Mouse (Mus musculus): ENCODE results near the gene Cep112. TPM values are rescaled to one million over a fixed set of nuclear protein-coding genes. Genes with fewer than 3 reads are reported as not detected.
"Not testable (repeated sequence)": the region's sequence is repeated elsewhere in the genome, so short reads cannot be mapped to it uniquely, and the experiment has no call there.

Cep112 gene
- polyA plus RNA-seq, 1 experiment, result 1.3 TPM

DNA sequence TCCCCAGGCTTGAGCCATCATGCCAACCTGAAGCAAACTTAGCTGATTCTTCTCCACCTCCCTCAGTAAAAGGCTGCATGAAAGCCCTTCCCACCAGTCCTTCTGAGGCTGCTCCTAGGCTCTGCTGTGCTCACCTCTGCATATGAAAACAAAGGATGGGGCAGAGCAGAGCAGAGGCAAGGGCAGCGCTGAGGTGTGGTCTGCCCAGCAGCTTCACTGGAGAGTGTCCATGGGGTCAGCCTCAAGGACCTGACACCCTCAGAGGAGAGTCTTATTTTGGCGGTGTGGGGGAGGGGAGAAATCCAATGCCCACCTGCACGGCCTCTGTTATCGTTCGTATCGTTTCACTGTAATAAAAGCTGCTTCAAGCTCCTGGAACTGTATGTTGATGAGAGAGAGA, 432.3 kb downstream of the Cep112 start:
- DNase-seq, result no peak
- TF ChIP-seq CTCF (IDR thresholded peaks at IDR 0.05; ENCODE audit: borderline replicate concordance, insufficient read depth, low read depth, low read length) (no peak), POLR2A (IDR thresholded peaks at IDR 0.05; ENCODE audit: borderline replicate concordance, insufficient read depth, low read length) (no peak)
- H3K4me3 ChIP-seq (replicated peaks; ENCODE audit: insufficient read depth, low read depth, low read length), result no peak overlapping the region
- H3K27me3 ChIP-seq (ENCODE audit: control insufficient read depth, insufficient read depth, low read length), result no peaks in the 10 kb centered on the region
- H3K27ac ChIP-seq (ENCODE audit: insufficient read depth, low read length), result no peak overlapping the region
- peaks cover 10% of the 10 kb centered on the region for H3K4me1 ChIP-seq (ENCODE audit: control insufficient read depth, insufficient read depth, low read length)
- WGBS, result 67% methylated on average over 6 of the region's 6 CpGs

DNA sequence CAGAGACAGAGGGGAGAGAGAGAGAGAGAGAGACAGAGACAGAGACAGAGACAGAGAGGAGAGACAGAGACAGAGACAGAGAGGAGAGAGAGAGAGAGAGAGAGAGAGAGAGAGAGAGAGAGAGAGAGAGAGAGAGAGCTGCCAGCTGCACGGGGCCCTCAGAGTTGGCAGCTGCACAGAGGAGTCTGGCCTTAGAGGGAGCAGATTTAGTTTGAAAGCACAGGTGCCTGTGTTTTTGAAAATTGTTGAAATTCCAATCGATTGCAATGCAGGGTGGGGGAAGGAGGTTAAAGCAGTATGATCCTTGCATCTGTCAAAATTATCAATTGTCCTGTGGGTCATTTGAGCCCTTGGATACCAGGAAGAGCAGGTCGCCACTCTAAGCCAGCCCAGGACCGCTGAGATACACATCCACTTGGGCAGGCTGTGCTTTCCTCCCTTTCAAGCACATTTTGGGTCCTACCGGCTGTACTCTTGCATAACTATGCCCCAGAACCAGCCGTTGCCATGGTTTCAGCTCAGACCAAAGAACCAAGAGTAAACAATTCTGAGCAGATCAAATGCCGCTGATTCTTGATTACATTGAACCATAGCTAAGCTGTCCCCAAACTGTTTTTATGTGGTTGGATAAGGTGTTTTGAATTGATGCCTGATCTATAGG, 432.8 kb downstream of the Cep112 start:
- 28% methylated on average over 7 of the region's 7 CpGs for WGBS
- H3K27ac ChIP-seq (ENCODE audit: insufficient read depth, low read length), result no peak overlapping the region
- H3K27me3 ChIP-seq (ENCODE audit: control insufficient read depth, insufficient read depth, low read length), result no peaks in the 10 kb centered on the region
- TF ChIP-seq POLR2A (IDR thresholded peaks at IDR 0.05; ENCODE audit: borderline replicate concordance, insufficient read depth, low read length) (no peak), CTCF (IDR thresholded peaks at IDR 0.05; ENCODE audit: borderline replicate concordance, insufficient read depth, low read depth, low read length) (no peak)
- H3K4me3 ChIP-seq (replicated peaks; ENCODE audit: insufficient read depth, low read depth, low read length), result no peak overlapping the region
- H3K4me1 ChIP-seq (ENCODE audit: control insufficient read depth, insufficient read depth, low read length), result peaks cover 10% of the 10 kb centered on the region
- DNase-seq, result peak in 1 of 2 experiments; percentile 14

DNA sequence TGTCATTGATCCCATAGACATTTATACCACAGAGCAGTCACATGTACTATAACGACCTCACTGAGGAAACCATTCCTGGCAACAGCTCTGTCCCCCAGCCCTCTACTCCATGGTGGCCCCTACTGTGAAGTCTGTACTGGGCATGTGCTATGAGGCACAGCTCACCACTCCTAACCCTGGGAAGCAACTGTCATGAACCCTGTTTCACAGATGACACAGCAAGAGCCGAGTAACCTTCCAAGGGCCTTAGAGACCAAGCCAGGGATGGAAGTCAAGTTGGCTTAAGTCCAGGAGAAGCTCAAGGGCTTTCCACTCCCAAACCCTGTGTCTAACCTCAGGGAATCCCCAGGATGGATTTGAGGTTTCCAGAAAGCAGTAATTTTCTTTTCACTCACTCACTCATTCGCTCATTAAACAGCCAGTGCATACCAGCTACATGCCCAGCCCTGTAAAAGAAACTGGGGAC, 433.4 kb downstream of the Cep112 start:
- Histone ChIP-seq H3K27me3 (ENCODE audit: control insufficient read depth, insufficient read depth, low read length) (no peaks in the 10 kb centered on the region), H3K4me3 (replicated peaks; ENCODE audit: insufficient read depth, low read depth, low read length) (no peak overlapping the region), H3K27ac (ENCODE audit: insufficient read depth, low read length) (no peak overlapping the region), H3K4me1 (ENCODE audit: control insufficient read depth, insufficient read depth, low read length) (peaks cover 10% of the 10 kb centered on the region)
- TF ChIP-seq POLR2A (IDR thresholded peaks at IDR 0.05; ENCODE audit: borderline replicate concordance, insufficient read depth, low read length) (no peak), CTCF (IDR thresholded peaks at IDR 0.05; ENCODE audit: borderline replicate concordance, insufficient read depth, low read depth, low read length) (no peak)
- 52% methylated on average over 3 of the region's 3 CpGs for WGBS
- DNase-seq, result peak in 1 of 2 experiments; percentile 9

DNA sequence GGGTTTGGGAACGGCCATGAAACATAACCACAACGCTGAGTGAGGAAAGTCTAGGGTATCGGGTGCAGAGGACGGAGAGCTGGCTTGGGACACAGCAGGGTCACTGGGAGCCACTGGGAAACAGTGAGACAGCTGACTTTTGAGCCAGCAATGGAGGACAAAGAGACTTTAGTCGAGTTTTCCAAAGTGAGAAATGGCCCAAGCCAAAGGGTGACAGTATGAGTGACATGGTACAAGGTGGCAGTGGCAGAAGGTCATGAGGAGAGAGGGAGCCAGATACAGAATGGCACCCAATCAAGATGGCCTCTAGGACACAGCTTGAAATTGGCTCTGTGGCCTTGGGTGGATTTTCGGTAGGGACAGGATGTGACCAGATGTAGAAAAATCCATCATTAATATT, 433.9 kb downstream of the Cep112 start:
- WGBS, result 58% methylated on average over 6 of the region's 6 CpGs
- no peak for TF ChIP-seq CTCF (IDR thresholded peaks at IDR 0.05; ENCODE audit: borderline replicate concordance, insufficient read depth, low read depth, low read length)

DNA sequence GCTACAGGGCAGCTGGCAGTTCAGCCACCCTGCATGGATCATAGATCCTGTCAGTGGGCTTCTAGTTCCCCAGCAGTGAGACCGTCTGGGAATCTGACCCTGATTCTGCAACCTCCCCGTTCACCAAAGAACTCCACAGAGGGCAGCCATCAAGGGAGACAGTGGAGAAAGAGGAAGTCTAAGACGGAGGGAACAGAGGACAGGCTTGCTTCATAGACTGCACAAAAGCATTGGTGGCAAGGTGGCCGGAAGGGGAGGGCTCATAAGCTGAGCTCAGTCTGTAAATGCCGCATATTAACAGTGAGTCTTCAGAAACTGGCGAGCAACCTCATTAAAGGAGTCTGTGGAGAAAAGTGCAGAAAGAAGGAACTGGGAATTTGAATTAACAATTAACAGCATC, 437.4 kb downstream of the Cep112 start:
- WGBS, result 75% methylated on average over 6 of the region's 6 CpGs
- TF ChIP-seq POLR2A (IDR thresholded peaks at IDR 0.05; ENCODE audit: borderline replicate concordance, insufficient read depth, low read length) (no peak), CTCF (IDR thresholded peaks at IDR 0.05; ENCODE audit: borderline replicate concordance, insufficient read depth, low read depth, low read length) (no peak)
- H3K27ac ChIP-seq (ENCODE audit: insufficient read depth, low read length), result no peak overlapping the region
- no peak for DNase-seq
- no peak overlapping the region for H3K4me3 ChIP-seq (replicated peaks; ENCODE audit: insufficient read depth, low read depth, low read length)
- H3K27me3 ChIP-seq (ENCODE audit: control insufficient read depth, insufficient read depth, low read length), result no peaks in the 10 kb centered on the region; the same call in 1 of the 2 replicates
- H3K4me1 ChIP-seq (ENCODE audit: control insufficient read depth, insufficient read depth, low read length), result peaks cover 7% of the 10 kb centered on the region; the same call in 1 of the 2 replicates

More for the DNA sequence above, 433.9 kb downstream of the Cep112 start:
- DNase-seq, result no peak
- Histone ChIP-seq H3K27me3 (ENCODE audit: control insufficient read depth, insufficient read depth, low read length) (no peaks in the 10 kb centered on the region), H3K27ac (ENCODE audit: insufficient read depth, low read length) (no peak overlapping the region), H3K4me1 (ENCODE audit: control insufficient read depth, insufficient read depth, low read length) (peaks cover 10% of the 10 kb centered on the region), H3K4me3 (replicated peaks; ENCODE audit: insufficient read depth, low read depth, low read length) (no peak overlapping the region)

DNA sequence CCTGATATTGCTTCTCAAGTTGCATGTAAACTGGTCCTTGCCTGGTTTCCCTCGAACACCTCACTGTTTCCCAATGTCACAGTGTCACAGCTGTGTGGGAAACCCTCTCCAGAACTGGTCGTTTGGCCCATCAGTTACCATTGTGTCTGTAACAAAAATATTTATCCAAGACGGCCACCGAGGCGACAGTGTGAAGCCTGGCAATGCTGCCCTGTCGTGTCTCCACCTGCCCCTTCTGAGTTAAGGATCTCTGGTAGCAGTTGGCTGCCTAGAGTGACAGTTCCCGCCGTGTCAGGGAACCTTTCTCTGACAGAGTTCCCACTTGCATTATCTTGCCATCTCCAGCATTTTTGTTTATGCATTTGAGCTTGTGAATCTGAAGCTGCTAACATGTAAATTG, 440.8 kb downstream of the Cep112 start:
- H3K4me1 ChIP-seq (ENCODE audit: control insufficient read depth, insufficient read depth, low read length), result no peaks in the 10 kb centered on the region
- no peak overlapping the region for H3K27ac ChIP-seq (ENCODE audit: insufficient read depth, low read length)
- TF ChIP-seq CTCF (IDR thresholded peaks at IDR 0.05; ENCODE audit: borderline replicate concordance, insufficient read depth, low read depth, low read length) (no peak), POLR2A (IDR thresholded peaks at IDR 0.05; ENCODE audit: borderline replicate concordance, insufficient read depth, low read length) (no peak)
- no peak for DNase-seq
- no peaks in the 10 kb centered on the region; the same call in 1 of the 2 replicates for H3K27me3 ChIP-seq (ENCODE audit: control insufficient read depth, insufficient read depth, low read length)
- WGBS, result 31% methylated on average over 8 of the region's 8 CpGs
- H3K4me3 ChIP-seq (replicated peaks; ENCODE audit: insufficient read depth, low read depth, low read length), result no peak overlapping the region

DNA sequence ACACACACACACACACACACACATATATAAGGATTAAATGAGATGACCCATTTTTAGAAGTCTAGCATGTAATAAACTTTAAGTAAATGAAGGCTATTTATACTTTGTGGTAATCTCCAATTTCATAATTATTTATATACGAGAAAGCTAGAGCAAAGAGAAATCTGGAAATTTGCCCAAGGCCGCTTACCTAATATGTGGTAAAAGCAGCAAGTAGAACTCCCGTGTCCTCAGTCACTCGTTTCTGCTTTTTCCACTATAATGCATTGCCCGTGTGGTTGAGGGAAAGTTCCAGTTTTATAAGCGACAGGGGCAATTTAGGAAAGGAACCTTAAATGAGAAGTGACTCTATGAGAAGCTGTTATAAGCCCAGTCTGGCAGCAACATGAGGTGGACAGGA, 442.5 kb downstream of the Cep112 start:
- 90% methylated on average over 6 of the region's 6 CpGs for WGBS
- TF ChIP-seq POLR2A (IDR thresholded peaks at IDR 0.05; ENCODE audit: borderline replicate concordance, insufficient read depth, low read length), result no peak
- TF ChIP-seq CTCF (IDR thresholded peaks at IDR 0.05; ENCODE audit: borderline replicate concordance, insufficient read depth, low read depth, low read length), result no peak

DNA sequence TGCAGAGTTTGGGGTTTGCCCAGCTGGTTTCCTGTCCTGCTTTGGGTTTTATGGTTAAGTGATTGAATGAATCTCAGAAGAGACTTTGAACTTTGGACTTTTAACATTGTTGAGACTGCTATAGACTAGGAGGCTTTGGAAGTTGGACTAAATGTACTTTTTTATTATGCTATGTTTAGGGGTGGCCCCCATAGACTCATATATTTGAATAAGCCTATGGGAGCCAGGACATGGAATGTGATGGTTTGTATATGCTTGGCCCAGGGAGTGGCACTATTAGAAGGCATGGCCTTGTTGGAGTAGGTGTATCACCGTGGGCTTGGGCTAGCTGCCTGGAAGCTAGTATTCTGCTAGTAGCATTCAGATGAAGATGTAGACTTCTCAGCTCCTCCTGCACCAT, 446.3 kb downstream of the Cep112 start:
- H3K27me3 ChIP-seq (ENCODE audit: control insufficient read depth, insufficient read depth, low read length); H3K4me3 ChIP-seq (replicated peaks; ENCODE audit: insufficient read depth, low read depth, low read length); DNase-seq; H3K27ac ChIP-seq (ENCODE audit: insufficient read depth, low read length); H3K4me1 ChIP-seq (ENCODE audit: control insufficient read depth, insufficient read depth, low read length): not testable (repeated sequence)
- WGBS, result 95% methylated on average over 1 of the region's 1 CpGs

More for the DNA sequence above, 442.5 kb downstream of the Cep112 start:
- no peaks in the 10 kb centered on the region for H3K4me1 ChIP-seq (ENCODE audit: control insufficient read depth, insufficient read depth, low read length)
- H3K4me3 ChIP-seq (replicated peaks; ENCODE audit: insufficient read depth, low read depth, low read length), result no peak overlapping the region
- H3K27ac ChIP-seq (ENCODE audit: insufficient read depth, low read length), result no peak overlapping the region
- H3K27me3 ChIP-seq (ENCODE audit: control insufficient read depth, insufficient read depth, low read length), result no peaks in the 10 kb centered on the region; the same call in 1 of the 2 replicates
- DNase-seq, result no peak

All from cerebellum, adult 2 months (tissue).